Comparison of ENCODE assay signal across 20 mouse cellular contexts in the genomic region with DNA sequence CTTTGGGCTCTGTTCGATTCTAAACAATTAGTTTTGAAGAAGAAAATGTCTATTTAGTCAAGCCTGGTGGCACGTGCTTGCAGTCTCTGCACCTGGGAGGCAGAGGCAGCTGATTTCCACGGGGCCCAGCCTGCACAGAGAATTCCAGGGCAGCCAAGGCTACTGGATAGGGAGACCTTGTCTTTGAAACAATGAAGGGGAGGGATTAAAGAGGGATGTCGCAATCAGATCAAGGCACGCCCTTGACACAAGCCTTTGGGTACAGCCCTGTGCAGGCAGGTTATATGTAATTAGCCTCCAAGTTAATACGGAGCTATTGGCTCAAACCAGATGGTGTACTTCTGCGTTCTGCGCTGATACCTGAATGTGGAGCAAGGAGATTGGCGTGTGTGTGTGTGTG. TPM values are rescaled to one million over a fixed set of nuclear protein-coding genes. Genes with fewer than 3 reads are reported as not detected.
A peak's percentile ranks its signal among the peaks of the same experiment; 100 is the strongest.
DNase-seq lines count a peak whose midpoint lies in the region; ATAC-seq and TF ChIP-seq lines count a peak whose summit lies in the region.
"Had no signal": no experiment of that assay in that cellular context is flagged by ENCODE, and none has a peak within 500 bp of the region (broad histone marks: within the 10 kb centered on the region; RNA-seq: fewer than 3 reads in every experiment).

No protein-coding gene starts in this region.

- no peak overlapping the region for H3K27ac ChIP-seq in lung, postnatal 0 days (ENCODE audit: low read length)
- no peak overlapping the region for H3K27ac ChIP-seq in stomach, embryonic 16.5 days (ENCODE audit: low read length)

- no peaks in the 10 kb centered on the region for H3K27me3 ChIP-seq in lung, postnatal 0 days (replicated peaks; ENCODE audit: insufficient read depth, low read length)
- no peaks in the 10 kb centered on the region for H3K27me3 ChIP-seq in stomach, embryonic 16.5 days (ENCODE audit: control insufficient read depth, insufficient read depth, low read length)

- no peak for TF ChIP-seq EP300 in lung, postnatal 0 days (IDR thresholded peaks at IDR 0.05)

- peak; percentile 15; the same call in 1 of the 2 replicates for ATAC-seq in lung, postnatal 0 days
- ATAC-seq in stomach, embryonic 16.5 days (ENCODE audit: insufficient read depth, low FRiP score) = peak; percentile 75; the same call in 1 of the 2 replicates
- ATAC-seq: inflammation-experienced regulatory T-cells, adult 6 months had no signal

- H3K4me1 ChIP-seq in lung, postnatal 0 days (ENCODE audit: insufficient read depth, low read depth, low read length) = no peaks in the 10 kb centered on the region
- 0 out of 2 replicates have a peak, but pooled peaks cover 5% of the 10 kb centered on the region for H3K4me1 ChIP-seq in stomach, embryonic 16.5 days (ENCODE audit: control insufficient read depth, insufficient read depth, low read length)

- H3K4me3 ChIP-seq in lung, postnatal 0 days (ENCODE audit: low read depth, low read length) = no peak overlapping the region
- no peak overlapping the region for H3K4me3 ChIP-seq in stomach, embryonic 16.5 days (replicated peaks; ENCODE audit: low read length)
- H3K4me3 ChIP-seq: myocyte had no signal

- H3K9ac ChIP-seq in lung, postnatal 0 days (replicated peaks; ENCODE audit: low read depth) = no peak overlapping the region
- H3K9ac ChIP-seq in stomach, embryonic 16.5 days (ENCODE audit: low read length) = no peak overlapping the region

- no peaks in the 10 kb centered on the region for H3K9me3 ChIP-seq in lung, postnatal 0 days (ENCODE audit: low read length)
- no peaks in the 10 kb centered on the region for H3K9me3 ChIP-seq in stomach, embryonic 16.5 days (replicated peaks; ENCODE audit: control insufficient read depth, low read length)

- WGBS in lung, postnatal 0 days = 36% methylated on average over 9 of the region's 9 CpGs
- WGBS in stomach, embryonic 16.5 days = 27% methylated on average over 9 of the region's 9 CpGs

- TF ChIP-seq CTCF in lung, postnatal 0 days (IDR thresholded peaks at IDR 0.05) = no peak

- peak; percentile 30 for DNase-seq in lung, postnatal 0 days (ENCODE audit: low spot score)
- DNase-seq in lung, postnatal 14 days = no peak
- DNase-seq in adrenal gland, adult 2 months = peak; percentile 76
- DNase-seq in gonadal fat pad, adult 2 months (ENCODE audit: low read depth) = peak; percentile 67
- DNase-seq in frontal cortex, adult 2 months (ENCODE audit: extremely low spot score in 1 of 2, low spot score in 1 of 2) = no peak
- DNase-seq in cerebellum, postnatal 36 days = no peak
- no peak for DNase-seq in lung, postnatal 10 days
- DNase-seq: cerebellum, adult 9-10 months; heart, postnatal 36 days; kidney, postnatal 14 days; right cerebral cortex, postnatal 25 days; thymus, postnatal 36 days had no signal

- H3K4me2 ChIP-seq in lung, postnatal 0 days (replicated peaks; ENCODE audit: low read depth, low read length) = no peak overlapping the region
- no peak overlapping the region for H3K4me2 ChIP-seq in stomach, embryonic 16.5 days (ENCODE audit: low read depth, low read length)

- no peaks in the 10 kb centered on the region for H3K36me3 ChIP-seq in lung, postnatal 0 days (ENCODE audit: insufficient read depth, low read length)
- no peaks in the 10 kb centered on the region for H3K36me3 ChIP-seq in stomach, embryonic 16.5 days (ENCODE audit: control insufficient read depth, insufficient read depth, low read length)

RNA-seq across cellular contexts. Expression of a gene that starts 18.9 kb away (rescaled TPM):
- 0.12 and 0.15 TPM in 2 replicates for polyA plus RNA-seq in lung, postnatal 0 days (2015; fragmentation: Nextera tagmentation; extraction: Ambion mirVana)
- under 1 TPM in 1 of 2 experiments, not detected in 1; 0.26 TPM for total RNA-seq in adrenal gland, adult 2 months (2021)
- 0.26 TPM in 1 of 2 replicates, not detected in the other for polyA plus RNA-seq in adrenal gland, adult 2 months (2012; rRNA removed)
- polyA plus RNA-seq in gonadal fat pad, adult 2 months (2012; rRNA removed) = not detected in 2 replicates
- polyA plus RNA-seq in stomach, embryonic 16.5 days (2015; fragmentation: Nextera tagmentation; extraction: Ambion mirVana) = 0.06 TPM in 1 of 2 replicates, not detected in the other
- polyA plus RNA-seq in frontal cortex, adult 2 months (2012; rRNA removed) = 0.04 and 0.10 TPM in 2 replicates
- total RNA-seq: CH12.LX; gastrocnemius, adult 18-20 months had no signal
- polyA plus RNA-seq: brain, embryonic 14.5 days; inflammation-experienced regulatory T-cells, adult 6 months; limb, embryonic 11.5 days had no signal

RNA-seq across cellular contexts. Expression of a gene that starts 30.3 kb away (rescaled TPM):
- polyA plus RNA-seq in lung, postnatal 0 days (2015; fragmentation: Nextera tagmentation; extraction: Ambion mirVana) = 2.6 and 3.3 TPM in 2 replicates
- total RNA-seq in adrenal gland, adult 2 months (2021) = under 1 TPM; 0.58 to 0.76 TPM
- 0.79 and 1.4 TPM in 2 replicates for polyA plus RNA-seq in adrenal gland, adult 2 months (2012; rRNA removed)
- polyA plus RNA-seq in gonadal fat pad, adult 2 months (2012; rRNA removed) = 4.6 and 6.6 TPM in 2 replicates
- polyA plus RNA-seq in stomach, embryonic 16.5 days (2015; fragmentation: Nextera tagmentation; extraction: Ambion mirVana) = 4.4 and 30.9 TPM in 2 replicates
- polyA plus RNA-seq in frontal cortex, adult 2 months (2012; rRNA removed) = 4.9 and 5.0 TPM in 2 replicates
- polyA plus RNA-seq: forebrain, embryonic 11.5 days; inflammation-experienced regulatory T-cells, adult 6 months had no signal

RNA-seq across cellular contexts. Expression of a gene that starts 54.9 kb away (rescaled TPM):
- polyA plus RNA-seq in lung, postnatal 0 days (2015; fragmentation: Nextera tagmentation; extraction: Ambion mirVana) = 19.9 and 22.7 TPM in 2 replicates
- total RNA-seq in adrenal gland, adult 2 months (2021) = 10 to 100 TPM; 64.7 to 92.8 TPM
- 5.3 and 6.3 TPM in 2 replicates for polyA plus RNA-seq in adrenal gland, adult 2 months (2012; rRNA removed)
- polyA plus RNA-seq in gonadal fat pad, adult 2 months (2012; rRNA removed) = 17.7 and 23.4 TPM in 2 replicates
- polyA plus RNA-seq in stomach, embryonic 16.5 days (2015; fragmentation: Nextera tagmentation; extraction: Ambion mirVana) = 17.4 and 22.5 TPM in 2 replicates
- polyA plus RNA-seq in frontal cortex, adult 2 months (2012; rRNA removed) = 16.3 and 18.5 TPM in 2 replicates

Comparison
In these comparisons a context has a peak if more than half of its experiments do, and no peak if none do; other contexts are left out.
1. DNase-seq: peak in lung, postnatal 0 days (single experiment), adrenal gland, adult 2 months (single experiment) and gonadal fat pad, adult 2 months (single experiment); none in lung, postnatal 14 days (single experiment), frontal cortex, adult 2 months (0 of 2), cerebellum, postnatal 36 days (0 of 2) and lung, postnatal 10 days (single experiment).